Mouse (Mus musculus): Measurements from ENCODE around the gene Emc6. TPM values are rescaled to one million over a fixed set of nuclear protein-coding genes. Genes with fewer than 3 reads are reported as not detected.

The Emc6 gene
- polyA plus RNA-seq, 1 experiment from 2014 or later, result 135 TPM

- Histone ChIP-seq H3K9ac (ENCODE audit: low read length) (no peak overlapping the region), H3K4me1 (replicated peaks; ENCODE audit: control insufficient read depth, insufficient read depth, low read length) (no peaks in the 10 kb centered on the region), H3K36me3 (ENCODE audit: control insufficient read depth, insufficient read depth, low read length) (no peaks in the 10 kb centered on the region; the same call in 1 of the 2 replicates), H3K9me3 (ENCODE audit: control insufficient read depth, low read length) (no peaks in the 10 kb centered on the region), H3K27me3 (ENCODE audit: control insufficient read depth, insufficient read depth, low read length) (no peaks in the 10 kb centered on the region), H3K27ac (ENCODE audit: low read depth, low read length) (no peak overlapping the region), H3K4me2 (ENCODE audit: low read depth, low read length, severe bottlenecking) (no peak overlapping the region), H3K4me3 (ENCODE audit: low read depth, low read length) (no peak overlapping the region)
- WGBS, result 75% methylated on average over 6 of the region's 6 CpGs
- ATAC-seq (replicated peaks; ENCODE audit: low FRiP score), result no peak
- DNase-seq (ENCODE audit: low spot score), result no peak
Measured at GRCm38 (mm10) chr11:73193047-73193446, 16.2 kb upstream of the Emc6 start.

DNA sequence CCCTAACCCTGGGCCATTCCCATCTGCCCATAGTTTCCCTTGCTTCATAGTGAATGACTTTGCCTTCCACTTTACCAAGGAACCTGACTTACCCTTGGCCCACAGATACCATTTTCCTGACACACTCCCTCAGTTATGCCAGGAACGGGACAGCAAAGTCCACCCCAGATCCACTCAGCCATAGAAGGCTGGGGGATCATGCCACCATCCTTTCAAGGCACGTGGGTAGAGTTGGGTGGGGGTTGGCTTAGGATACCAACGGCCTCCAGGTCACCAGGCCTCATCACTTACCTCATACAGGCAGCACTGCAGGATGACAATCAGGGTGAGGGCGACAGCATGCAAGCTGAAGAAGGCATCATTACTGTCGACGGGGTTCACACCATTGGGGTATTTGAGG lies 10.4 kb upstream of the Emc6 start:
- Histone ChIP-seq H3K27me3 (ENCODE audit: control insufficient read depth, insufficient read depth, low read length) (no peaks in the 10 kb centered on the region), H3K4me3 (ENCODE audit: low read depth, low read length) (no peak overlapping the region), H3K9me3 (ENCODE audit: control insufficient read depth, low read length) (no peaks in the 10 kb centered on the region), H3K36me3 (ENCODE audit: control insufficient read depth, insufficient read depth, low read length) (no peaks in the 10 kb centered on the region; the same call in 1 of the 2 replicates), H3K9ac (ENCODE audit: low read length) (no peak overlapping the region), H3K4me1 (replicated peaks; ENCODE audit: control insufficient read depth, insufficient read depth, low read length) (no peaks in the 10 kb centered on the region), H3K27ac (ENCODE audit: low read depth, low read length) (no peak overlapping the region), H3K4me2 (ENCODE audit: low read depth, low read length, severe bottlenecking) (no peak overlapping the region)
- no peak for ATAC-seq (replicated peaks; ENCODE audit: low FRiP score)
- 92% methylated on average over 6 of the region's 6 CpGs for WGBS
- DNase-seq (ENCODE audit: low spot score), result no peak

- Histone ChIP-seq H3K36me3 (ENCODE audit: control insufficient read depth, insufficient read depth, low read length) (no peaks in the 10 kb centered on the region; the same call in 1 of the 2 replicates), H3K9ac (ENCODE audit: low read length) (no peak overlapping the region), H3K4me1 (replicated peaks; ENCODE audit: control insufficient read depth, insufficient read depth, low read length) (no peaks in the 10 kb centered on the region), H3K4me3 (ENCODE audit: low read depth, low read length) (no peak overlapping the region), H3K27me3 (ENCODE audit: control insufficient read depth, insufficient read depth, low read length) (no peaks in the 10 kb centered on the region), H3K27ac (ENCODE audit: low read depth, low read length) (no peak overlapping the region), H3K4me2 (ENCODE audit: low read depth, low read length, severe bottlenecking) (no peak overlapping the region), H3K9me3 (ENCODE audit: control insufficient read depth, low read length) (no peaks in the 10 kb centered on the region)
- ATAC-seq (replicated peaks; ENCODE audit: low FRiP score) (no peak), DNase-seq (ENCODE audit: low spot score) (no peak)
- WGBS, result 93% methylated on average over 10 of the region's 10 CpGs
Measured at GRCm38 (mm10) chr11:73185872-73186615, 9.2 kb upstream of the Emc6 start.

GRCm38 (mm10) chr11:73177895-73178294 lies 1.1 kb upstream of the Emc6 start:
- Histone ChIP-seq H3K4me1 (replicated peaks; ENCODE audit: control insufficient read depth, insufficient read depth, low read length) (peaks cover 9% of the 10 kb centered on the region), H3K9me3 (ENCODE audit: control insufficient read depth, low read length) (no peaks in the 10 kb centered on the region), H3K4me2 (ENCODE audit: low read depth, low read length, severe bottlenecking) (peak overlapping the region; percentile 70), H3K27me3 (ENCODE audit: control insufficient read depth, insufficient read depth, low read length) (no peaks in the 10 kb centered on the region), H3K4me3 (ENCODE audit: low read depth, low read length) (peak overlapping the region; percentile 95), H3K27ac (ENCODE audit: low read depth, low read length) (peak overlapping the region; percentile 72; the same call in 1 of the 2 replicates), H3K9ac (ENCODE audit: low read length) (peak overlapping the region; percentile 82), H3K36me3 (ENCODE audit: control insufficient read depth, insufficient read depth, low read length) (no peaks in the 10 kb centered on the region; the same call in 1 of the 2 replicates)
- DNase-seq (ENCODE audit: low spot score), result no peak
- 4% methylated on average over 2 of the region's 2 CpGs for WGBS
- no peak for ATAC-seq (replicated peaks; ENCODE audit: low FRiP score)

DNA sequence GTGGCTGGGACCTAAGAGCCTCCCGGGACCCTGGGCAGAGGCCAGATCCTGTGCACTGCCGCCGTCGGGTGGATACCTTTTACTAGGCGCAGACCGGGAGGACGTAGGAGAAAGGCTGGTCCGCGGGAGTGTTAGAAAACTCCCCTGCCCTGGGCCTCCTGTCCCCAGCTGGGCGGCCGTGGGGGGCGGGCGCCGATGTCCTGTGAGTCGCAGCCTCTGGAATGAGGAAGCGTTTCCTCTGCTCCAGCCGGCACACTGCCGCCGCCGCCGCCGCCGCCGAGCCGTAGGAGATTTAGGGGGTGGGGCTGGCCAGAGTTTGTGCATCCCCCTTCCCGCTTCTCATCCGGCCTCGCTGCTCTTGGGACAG lies 655 bp upstream of the Emc6 start:
- H3K27ac ChIP-seq (ENCODE audit: low read depth, low read length), result peak overlapping the region; percentile 72
- under 1% methylated on average over 28 of the region's 28 CpGs for WGBS
- H3K4me3 ChIP-seq (ENCODE audit: low read depth, low read length), result peak overlapping the region; percentile 95
- H3K9ac ChIP-seq (ENCODE audit: low read length), result peak overlapping the region; percentile 82
- DNase-seq (ENCODE audit: low spot score) (peak; percentile 85), ATAC-seq (replicated peaks; ENCODE audit: low FRiP score) (peak; percentile 56; the same call in 1 of the 2 replicates)
- H3K4me1 ChIP-seq (replicated peaks; ENCODE audit: control insufficient read depth, insufficient read depth, low read length), result peaks cover 9% of the 10 kb centered on the region
- H3K4me2 ChIP-seq (ENCODE audit: low read depth, low read length, severe bottlenecking), result peak overlapping the region; percentile 70
- H3K36me3 ChIP-seq (ENCODE audit: control insufficient read depth, insufficient read depth, low read length), result no peaks in the 10 kb centered on the region; the same call in 1 of the 2 replicates
- H3K9me3 ChIP-seq (ENCODE audit: control insufficient read depth, low read length), result no peaks in the 10 kb centered on the region
- no peaks in the 10 kb centered on the region for H3K27me3 ChIP-seq (ENCODE audit: control insufficient read depth, insufficient read depth, low read length)

GRCm38 (mm10) chr11:73176186-73176585 lies 651 bp downstream of the Emc6 start:
- H3K9ac ChIP-seq (ENCODE audit: low read length), result peak overlapping the region; percentile 90
- ATAC-seq (replicated peaks; ENCODE audit: low FRiP score) (no peak), DNase-seq (ENCODE audit: low spot score) (no peak)
- peak overlapping the region; percentile 95 for H3K4me3 ChIP-seq (ENCODE audit: low read depth, low read length)
- no peaks in the 10 kb centered on the region for H3K9me3 ChIP-seq (ENCODE audit: control insufficient read depth, low read length)
- H3K4me2 ChIP-seq (ENCODE audit: low read depth, low read length, severe bottlenecking), result peak overlapping the region; percentile 75
- peaks cover 9% of the 10 kb centered on the region for H3K4me1 ChIP-seq (replicated peaks; ENCODE audit: control insufficient read depth, insufficient read depth, low read length)
- no peaks in the 10 kb centered on the region; the same call in 1 of the 2 replicates for H3K36me3 ChIP-seq (ENCODE audit: control insufficient read depth, insufficient read depth, low read length)
- 1% methylated on average over 15 of the region's 15 CpGs for WGBS
- H3K27me3 ChIP-seq (ENCODE audit: control insufficient read depth, insufficient read depth, low read length), result no peaks in the 10 kb centered on the region
- 0 out of 2 replicates have a peak overlapping the region, but pooled peaks have one; percentile 53 for H3K27ac ChIP-seq (ENCODE audit: low read depth, low read length)

DNA sequence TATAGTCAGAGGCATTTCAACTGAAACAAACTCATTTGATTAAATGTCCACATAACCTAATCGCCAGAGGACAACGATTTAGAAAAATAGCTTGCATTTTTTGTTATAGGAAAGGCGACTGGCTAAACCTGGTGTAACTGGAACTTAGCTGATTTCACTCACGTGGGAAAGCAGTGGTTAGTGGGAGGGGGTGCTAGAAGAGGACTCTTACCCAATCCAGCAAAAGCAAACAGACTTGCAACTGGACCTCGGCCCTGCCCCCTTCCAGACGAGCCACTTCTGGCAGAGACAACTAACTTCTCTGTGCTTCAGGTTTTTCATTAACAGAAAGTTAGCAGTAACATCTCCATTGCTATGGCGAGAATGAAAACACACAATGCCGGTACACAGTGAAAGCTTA lies 1.2 kb downstream of the Emc6 start:
- no peak for DNase-seq (ENCODE audit: low spot score)
- no peak for ATAC-seq (replicated peaks; ENCODE audit: low FRiP score)
- peak overlapping the region; percentile 95 for H3K4me3 ChIP-seq (ENCODE audit: low read depth, low read length)
- H3K4me2 ChIP-seq (ENCODE audit: low read depth, low read length, severe bottlenecking), result peak overlapping the region; percentile 75
- H3K9me3 ChIP-seq (ENCODE audit: control insufficient read depth, low read length), result no peaks in the 10 kb centered on the region
- no peaks in the 10 kb centered on the region; the same call in 1 of the 2 replicates for H3K36me3 ChIP-seq (ENCODE audit: control insufficient read depth, insufficient read depth, low read length)
- peaks cover 9% of the 10 kb centered on the region for H3K4me1 ChIP-seq (replicated peaks; ENCODE audit: control insufficient read depth, insufficient read depth, low read length)
- H3K27me3 ChIP-seq (ENCODE audit: control insufficient read depth, insufficient read depth, low read length), result no peaks in the 10 kb centered on the region
- H3K27ac ChIP-seq (ENCODE audit: low read depth, low read length), result no peak overlapping the region
- WGBS, result 53% methylated on average over 8 of the region's 8 CpGs
- H3K9ac ChIP-seq (ENCODE audit: low read length), result peak overlapping the region; percentile 90

DNA sequence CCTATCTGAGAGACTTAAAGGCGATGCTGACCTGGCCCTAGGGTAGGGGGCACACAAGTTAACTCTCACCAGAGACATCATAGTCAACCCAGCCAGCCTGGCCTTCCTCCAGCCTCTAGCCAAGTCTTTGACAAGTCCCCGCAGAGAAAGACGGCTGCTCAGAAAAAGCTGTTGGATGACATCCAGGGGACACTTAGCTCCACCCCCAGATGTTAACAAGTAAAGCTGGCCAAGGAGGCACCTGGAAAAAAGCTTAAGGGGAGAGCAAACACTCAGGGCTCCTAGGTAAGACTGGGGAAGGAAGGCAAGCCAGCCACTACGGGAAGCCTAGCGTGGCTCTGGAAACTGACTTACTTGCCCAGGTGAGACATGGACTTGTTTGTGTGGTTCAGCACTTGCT lies 4.7 kb downstream of the Emc6 start:
- WGBS, result 77% methylated on average over 5 of the region's 5 CpGs
- ATAC-seq (replicated peaks; ENCODE audit: low FRiP score), result no peak
- no peaks in the 10 kb centered on the region; the same call in 1 of the 2 replicates for H3K36me3 ChIP-seq (ENCODE audit: control insufficient read depth, insufficient read depth, low read length)

DNA sequence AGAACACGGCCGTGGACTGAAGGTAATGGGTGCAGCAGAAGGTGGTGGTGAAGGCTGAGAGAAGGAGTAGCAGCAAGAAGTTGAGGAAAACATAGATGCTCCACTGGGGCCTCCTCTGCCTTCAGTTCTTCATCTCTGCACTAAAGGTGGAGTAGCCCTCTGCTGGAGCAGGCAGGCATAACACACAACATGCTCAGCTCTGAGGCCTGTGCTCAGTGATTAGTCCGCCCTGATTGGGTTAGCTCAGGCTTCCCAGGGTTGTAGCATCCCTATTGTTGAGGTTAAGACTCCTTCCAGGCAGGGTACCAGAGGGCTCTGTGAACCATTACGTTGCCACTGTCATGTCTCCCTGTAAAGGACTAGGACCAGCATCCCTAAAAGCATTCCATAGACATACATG lies 7.6 kb downstream of the Emc6 start:
- Histone ChIP-seq H3K4me1 (replicated peaks; ENCODE audit: control insufficient read depth, insufficient read depth, low read length) (no peaks in the 10 kb centered on the region), H3K27ac (ENCODE audit: low read depth, low read length) (no peak overlapping the region), H3K36me3 (ENCODE audit: control insufficient read depth, insufficient read depth, low read length) (no peaks in the 10 kb centered on the region; the same call in 1 of the 2 replicates), H3K4me3 (ENCODE audit: low read depth, low read length) (no peak overlapping the region), H3K9ac (ENCODE audit: low read length) (no peak overlapping the region), H3K4me2 (ENCODE audit: low read depth, low read length, severe bottlenecking) (no peak overlapping the region), H3K27me3 (ENCODE audit: control insufficient read depth, insufficient read depth, low read length) (no peaks in the 10 kb centered on the region), H3K9me3 (ENCODE audit: control insufficient read depth, low read length) (no peaks in the 10 kb centered on the region)
- ATAC-seq (replicated peaks; ENCODE audit: low FRiP score) (peak; percentile 54; the same call in 1 of the 2 replicates), DNase-seq (ENCODE audit: low spot score) (peak; percentile 76)
- 47% methylated on average over 4 of the region's 4 CpGs for WGBS

More for the DNA sequence above, 4.7 kb downstream of the Emc6 start:
- Histone ChIP-seq H3K4me3 (ENCODE audit: low read depth, low read length) (no peak overlapping the region), H3K9me3 (ENCODE audit: control insufficient read depth, low read length) (no peaks in the 10 kb centered on the region), H3K4me1 (replicated peaks; ENCODE audit: control insufficient read depth, insufficient read depth, low read length) (peaks cover 6% of the 10 kb centered on the region), H3K4me2 (ENCODE audit: low read depth, low read length, severe bottlenecking) (no peak overlapping the region), H3K27me3 (ENCODE audit: control insufficient read depth, insufficient read depth, low read length) (no peaks in the 10 kb centered on the region), H3K27ac (ENCODE audit: low read depth, low read length) (no peak overlapping the region), H3K9ac (ENCODE audit: low read length) (no peak overlapping the region)
- DNase-seq (ENCODE audit: low spot score), result no peak
